Mouse (Mus musculus) urinary bladder, postnatal 10 days (tissue): Measurements from ENCODE around the gene Mad1l1.

Experiments
- DNase-seq: peaks from one replicate; pipeline ENCODE4 v3.0.0; 2022; ENCODE audit warnings: low spot score

Mad1l1 gene

GRCm38 (mm10) chr5:140128414-140128981, 192.9 kb downstream of the Mad1l1 start:
- no peak for DNase-seq

GRCm38 (mm10) chr5:140127981-140128380, 193.4 kb downstream of the Mad1l1 start:
- no peak for DNase-seq

DNA sequence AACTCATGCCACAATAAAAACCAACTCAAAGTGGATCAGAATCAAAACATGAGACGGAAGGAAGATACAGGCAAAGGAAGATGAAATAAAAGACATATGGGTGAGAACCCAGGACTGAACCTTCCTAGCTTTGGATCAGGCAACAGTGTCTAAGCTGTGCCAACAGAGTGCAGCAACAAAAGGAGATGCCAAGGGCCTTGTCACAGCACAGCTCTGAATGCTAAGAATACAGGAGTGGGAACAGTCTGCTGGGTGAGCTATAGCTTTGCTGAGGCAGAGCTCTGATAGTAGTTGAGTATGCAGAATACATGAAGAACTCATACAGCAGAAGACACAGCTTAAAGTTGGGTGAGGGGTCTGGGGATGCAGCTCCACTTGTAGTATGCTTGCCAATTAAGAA, 196.7 kb downstream of the Mad1l1 start:
- no peak for DNase-seq

DNA sequence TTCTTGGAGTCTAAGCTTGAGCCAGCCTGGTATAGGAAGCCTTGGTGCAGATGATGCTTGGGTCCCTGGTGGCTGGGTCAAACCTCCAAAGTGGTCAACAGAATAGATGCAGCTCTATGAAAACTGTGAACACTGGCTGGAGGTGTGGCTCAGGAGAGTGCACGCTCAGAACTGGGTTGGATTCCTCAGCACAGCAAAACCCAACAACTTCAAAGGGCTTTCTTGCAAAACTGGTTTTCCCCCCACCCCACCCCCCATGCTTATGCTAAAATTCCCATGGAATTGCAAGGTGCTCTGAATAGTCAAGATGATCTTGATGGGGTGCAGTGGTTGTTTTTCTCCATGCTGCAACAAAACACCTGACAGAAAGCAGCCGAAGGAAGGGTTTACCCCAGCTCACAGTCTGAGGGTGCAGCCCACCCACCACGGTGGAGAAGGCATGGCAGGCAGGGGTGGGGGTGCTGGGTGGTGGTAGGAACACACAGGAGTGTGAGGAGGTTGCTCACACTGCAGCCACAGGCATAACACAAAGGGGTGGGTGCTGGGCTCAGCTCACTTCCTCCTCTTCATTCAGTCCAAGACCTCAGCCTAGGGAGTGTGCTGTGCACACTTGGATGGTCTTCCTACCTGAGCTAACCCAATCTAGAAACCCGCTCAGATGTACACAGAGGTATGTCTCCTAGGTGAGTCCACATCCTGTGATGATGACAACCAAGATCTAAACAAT, 197.5 kb downstream of the Mad1l1 start:
- no peak for DNase-seq

GRCm38 (mm10) chr5:140123194-140123593, 198.2 kb downstream of the Mad1l1 start:
- DNase-seq, result no peak

DNA sequence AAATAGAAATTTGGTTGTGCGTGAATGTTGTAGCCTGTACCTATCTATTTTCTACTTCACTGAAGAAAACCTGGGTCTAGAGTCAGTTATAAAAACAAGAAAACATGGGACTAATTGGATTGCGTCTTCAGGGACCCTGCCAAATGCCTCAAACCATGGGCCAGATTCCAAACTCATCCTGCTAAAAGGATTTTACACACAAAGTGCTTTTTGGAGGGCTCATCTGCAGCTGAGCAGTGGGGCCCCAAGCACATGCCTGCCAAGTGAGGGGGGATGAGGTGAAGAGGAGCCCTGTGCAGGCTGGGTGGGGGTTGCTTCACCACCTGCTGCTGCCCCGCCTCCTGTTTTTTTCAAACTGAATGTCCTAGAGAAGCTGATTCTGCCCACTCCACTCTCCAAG, 199.4 kb downstream of the Mad1l1 start:
- DNase-seq, result no peak

GRCm38 (mm10) chr5:140118921-140119320, 202.4 kb downstream of the Mad1l1 start:
- no peak for DNase-seq

DNA sequence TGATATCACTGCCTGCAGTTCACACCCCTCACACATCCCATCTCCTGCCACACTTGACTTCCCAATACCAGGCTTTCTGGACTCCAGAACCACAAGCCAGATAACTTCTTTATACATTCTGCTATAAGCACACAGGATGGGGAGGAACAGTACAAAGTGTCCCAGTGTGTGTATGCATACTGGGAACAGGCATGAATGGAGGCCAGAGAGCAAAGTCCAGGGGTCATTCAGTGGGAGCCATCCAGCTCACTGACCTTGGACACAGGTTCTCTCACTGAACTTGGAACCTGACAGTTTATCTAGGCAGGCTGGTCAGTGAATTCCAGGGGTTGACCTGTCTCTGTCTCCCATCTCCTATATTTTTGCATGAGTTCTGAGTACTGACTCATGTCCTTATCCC, 203.4 kb downstream of the Mad1l1 start:
- no peak for DNase-seq

- no peak for DNase-seq
Measured at GRCm38 (mm10) chr5:140115434-140116271, 205.7 kb downstream of the Mad1l1 start.

DNA sequence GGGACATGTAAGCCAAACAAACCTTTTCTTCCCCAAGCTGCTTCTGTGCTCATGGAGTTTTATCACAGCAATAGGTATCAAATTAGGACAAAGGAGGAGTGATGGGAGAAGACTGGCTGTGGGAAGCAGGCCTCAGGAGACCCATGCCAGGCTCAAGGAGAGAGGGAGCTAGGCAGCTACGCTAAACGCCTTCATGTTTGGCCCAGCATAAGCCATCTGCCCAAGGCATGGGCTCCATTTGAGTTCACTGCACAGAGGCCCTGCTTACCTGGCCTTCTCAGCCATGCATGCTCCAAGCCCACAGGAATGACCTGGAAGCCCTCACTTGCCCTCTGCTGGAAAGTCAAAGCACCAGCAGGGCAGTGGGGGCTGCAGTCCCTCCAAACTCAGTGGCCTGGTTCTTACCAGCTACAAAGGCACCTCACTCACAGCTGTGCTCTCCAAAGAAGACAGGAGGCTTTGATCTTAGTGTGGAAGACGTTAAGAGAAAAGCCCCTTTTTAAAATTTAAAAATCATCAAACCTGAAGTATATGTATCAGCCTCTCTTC, 206.8 kb downstream of the Mad1l1 start:
- DNase-seq, result no peak

- DNase-seq, result no peak
Measured at GRCm38 (mm10) chr5:140113281-140113680, 208.1 kb downstream of the Mad1l1 start.

DNA sequence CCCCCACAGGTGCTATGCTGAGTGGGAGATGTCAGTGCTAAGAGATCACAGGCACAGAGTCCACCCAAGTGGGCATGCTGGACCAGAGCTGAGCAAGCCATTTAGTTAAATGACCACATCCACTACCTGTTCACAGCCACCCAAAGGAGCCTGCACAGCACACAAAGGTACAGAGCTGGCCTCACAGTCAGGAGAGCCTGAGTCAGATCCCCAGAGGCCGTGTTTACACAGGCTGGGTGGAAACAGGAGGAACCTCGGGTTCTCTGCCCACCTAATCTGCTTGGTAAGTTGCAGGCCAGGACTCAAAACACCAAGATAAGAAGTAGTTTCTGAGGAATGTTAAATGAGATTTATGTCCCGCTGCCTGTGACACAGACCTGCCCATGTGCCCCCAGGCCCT, 211.3 kb downstream of the Mad1l1 start:
- DNase-seq, result no peak

- no peak for DNase-seq
Measured at GRCm38 (mm10) chr5:140107907-140108306, 213.4 kb downstream of the Mad1l1 start.

DNA sequence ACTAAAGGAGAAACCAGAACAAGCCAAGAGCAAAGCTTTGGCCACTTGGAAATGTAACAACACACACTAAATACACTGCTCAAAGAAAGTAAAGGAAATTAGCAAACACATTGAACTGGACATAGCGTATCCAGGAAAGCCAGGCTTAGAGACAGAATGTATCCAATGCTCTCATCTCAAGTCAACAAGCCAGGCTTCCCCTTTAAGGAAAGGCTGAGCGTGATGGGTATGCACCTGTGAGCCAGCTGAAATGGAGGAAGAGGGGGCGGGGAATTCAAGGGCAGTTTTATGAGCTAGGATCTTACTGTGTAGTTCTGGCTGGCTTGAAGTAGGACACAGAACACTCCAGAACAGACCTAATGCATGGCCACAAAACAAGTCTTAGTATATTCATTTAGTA, 215.3 kb downstream of the Mad1l1 start:
- DNase-seq, result no peak

DNA sequence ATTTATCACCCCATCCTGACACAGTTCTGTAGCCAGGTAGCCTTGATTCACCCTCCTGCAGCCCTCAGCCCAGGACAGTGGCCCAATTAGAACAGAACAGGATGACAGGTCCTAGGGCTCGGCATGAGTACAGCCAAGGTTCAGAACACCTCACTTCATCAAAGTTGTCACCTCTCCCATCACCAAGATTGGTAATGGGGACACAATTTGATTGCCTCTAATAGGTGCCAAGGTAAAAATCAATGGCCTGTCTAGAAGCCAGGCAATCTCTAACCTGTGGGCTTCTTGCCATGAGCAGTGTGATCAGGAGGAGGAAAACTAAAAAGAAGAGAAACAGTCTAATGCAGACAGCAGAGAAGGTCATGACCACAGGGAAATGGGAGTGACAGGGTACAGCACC, 216.5 kb downstream of the Mad1l1 start:
- DNase-seq, result no peak

GRCm38 (mm10) chr5:140102731-140103130, 218.6 kb downstream of the Mad1l1 start:
- DNase-seq, result no peak

DNA sequence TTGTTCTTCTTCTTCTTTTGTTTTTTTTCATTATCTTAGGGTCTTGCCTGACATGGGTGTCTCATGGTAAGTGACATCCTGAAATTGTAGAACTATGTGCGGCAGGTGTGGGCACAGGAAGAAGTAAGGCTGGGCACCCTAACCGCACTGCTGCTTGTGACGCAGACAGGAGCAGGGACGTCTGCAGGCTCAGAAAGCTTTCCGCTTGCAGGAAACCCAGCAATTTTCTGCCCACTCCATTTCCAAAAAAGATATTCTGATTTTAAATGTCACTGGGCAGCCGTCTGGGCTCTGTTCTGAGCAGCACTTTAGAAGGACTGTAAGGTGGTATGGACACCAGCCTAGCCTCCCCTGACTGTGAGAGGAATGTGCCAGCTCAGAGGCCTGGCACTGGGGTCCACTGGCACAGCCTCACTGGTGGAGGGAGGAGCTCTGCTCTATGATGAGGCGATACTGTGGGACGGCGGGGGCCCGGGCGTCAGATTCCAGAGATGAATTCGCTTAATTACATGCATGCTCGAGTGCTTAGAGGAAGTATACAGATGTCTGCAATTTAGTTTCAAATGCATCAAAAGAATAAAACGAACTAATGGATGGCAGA, 219.8 kb downstream of the Mad1l1 start:
- no peak for DNase-seq

DNA sequence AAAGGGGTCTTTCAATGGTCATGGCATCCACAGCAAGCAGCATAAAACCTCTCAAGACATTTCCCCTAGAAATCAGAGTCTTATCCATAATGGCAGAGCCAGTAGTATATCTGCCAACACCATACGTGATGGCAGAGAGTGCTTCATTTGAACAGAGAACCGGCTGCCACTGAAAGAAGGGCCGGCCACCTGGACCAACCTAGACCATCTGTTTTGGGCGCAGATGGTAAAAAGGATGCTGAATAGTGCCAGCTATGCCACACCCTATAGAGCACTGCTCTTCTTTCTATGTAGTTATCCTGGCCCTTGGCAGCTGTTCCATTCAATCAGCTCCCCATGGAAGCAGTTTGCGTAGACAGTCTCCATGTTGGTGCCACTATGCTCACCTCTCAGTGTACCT, 222.6 kb downstream of the Mad1l1 start:
- no peak for DNase-seq

DNA sequence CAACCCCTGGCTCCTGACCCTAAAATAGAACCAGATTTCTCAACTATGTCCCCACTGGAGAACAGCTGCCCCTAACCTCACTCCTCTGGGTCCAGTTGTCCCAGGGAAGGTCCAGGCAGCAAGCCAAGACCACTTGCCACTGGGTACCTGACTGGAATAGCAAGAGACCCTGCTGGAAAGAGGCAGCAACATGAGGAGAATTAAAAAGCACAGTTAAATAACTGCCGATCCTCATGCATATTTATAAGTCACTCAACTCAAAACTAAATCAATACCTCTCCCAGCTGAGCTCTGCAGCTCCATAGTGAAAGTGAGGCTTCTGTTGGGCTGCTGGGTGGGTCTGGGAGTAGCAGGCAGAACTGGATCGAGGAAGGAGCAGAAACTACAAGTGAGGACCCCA, 226.1 kb downstream of the Mad1l1 start:
- DNase-seq, result no peak

- no peak for DNase-seq
Measured at GRCm38 (mm10) chr5:140093489-140093888, 227.9 kb downstream of the Mad1l1 start.

- DNase-seq, result no peak
Measured at GRCm38 (mm10) chr5:140091601-140092000, 229.8 kb downstream of the Mad1l1 start.

DNA sequence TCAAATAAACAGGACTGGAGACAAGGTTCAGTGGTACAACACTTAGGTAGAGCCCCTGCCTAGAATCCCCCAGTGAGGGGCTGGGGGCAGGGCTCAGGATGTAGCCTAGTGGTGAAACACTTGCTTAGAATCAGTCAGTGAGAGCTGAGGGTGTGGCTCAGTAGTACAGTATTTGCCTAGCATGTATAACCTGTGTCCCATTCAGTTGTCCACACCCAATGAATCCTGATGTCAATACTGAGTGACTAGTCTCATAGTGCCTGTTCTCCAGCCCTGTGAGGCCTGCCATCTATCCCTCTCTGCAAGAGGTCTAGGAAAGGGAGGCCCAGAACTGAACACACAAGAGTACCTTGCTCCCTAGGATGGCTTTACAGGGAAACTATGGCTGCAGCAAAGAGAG, 232.1 kb downstream of the Mad1l1 start:
- DNase-seq, result no peak
